Mouse (Mus musculus): ENCODE measurements around the gene Ccdc103.

GRCm38 (mm10) chr11:102887433-102887832, 6.4 kb downstream of the Ccdc103 start:
- TF ChIP-seq CTCF (IDR thresholded peaks at IDR 0.05; ENCODE audit: control insufficient read depth, insufficient read depth, low read length): no peak
- no peak for TF ChIP-seq POLR2A (IDR thresholded peaks at IDR 0.05; ENCODE audit: borderline replicate concordance, control insufficient read depth, low read depth, low read length)

All from bone marrow, adult 2 months (tissue).